Mouse (Mus musculus) MN1 (cell line): ENCODE measurements around the gene Chst8.
A peak's percentile ranks its signal among the peaks of the same experiment; 100 is the strongest.

ENCODE experiments used
- DNase-seq: peaks from one replicate; pipeline ENCODE4 v3.0.0-alpha.2; 2016; ENCODE audit warnings: low spot score

Chst8 gene

DNA sequence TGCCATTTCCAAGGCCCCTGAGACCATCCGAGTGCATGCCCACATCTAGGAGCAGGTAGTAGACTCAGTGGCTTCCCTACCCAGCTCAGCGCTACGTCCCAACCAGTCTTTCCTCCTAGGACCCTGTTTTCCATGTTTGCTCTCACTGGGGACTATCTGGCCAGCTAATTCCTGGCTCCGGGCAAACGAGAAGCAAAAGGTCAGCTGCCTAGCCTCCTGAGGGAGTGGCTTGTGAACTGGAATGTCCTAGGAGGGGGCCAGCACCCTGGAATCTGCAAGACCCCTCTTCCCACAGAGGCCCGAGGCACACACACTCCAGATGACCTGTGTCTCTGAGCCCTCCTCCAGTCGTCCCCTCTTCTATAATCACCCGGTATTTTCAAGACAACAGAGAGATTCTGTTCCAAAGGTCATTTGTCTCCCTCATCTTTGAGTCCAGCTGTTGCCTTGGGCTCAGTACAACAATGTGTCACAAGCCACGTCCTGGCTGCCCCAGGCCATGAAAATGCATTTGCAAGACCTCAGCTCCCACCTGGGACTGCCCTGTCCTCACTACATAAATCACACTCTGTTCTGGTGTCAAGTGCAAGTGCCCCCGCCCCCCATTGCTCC lies 60.3 kb downstream of the Chst8 start:
- DNase-seq: no peak

DNA sequence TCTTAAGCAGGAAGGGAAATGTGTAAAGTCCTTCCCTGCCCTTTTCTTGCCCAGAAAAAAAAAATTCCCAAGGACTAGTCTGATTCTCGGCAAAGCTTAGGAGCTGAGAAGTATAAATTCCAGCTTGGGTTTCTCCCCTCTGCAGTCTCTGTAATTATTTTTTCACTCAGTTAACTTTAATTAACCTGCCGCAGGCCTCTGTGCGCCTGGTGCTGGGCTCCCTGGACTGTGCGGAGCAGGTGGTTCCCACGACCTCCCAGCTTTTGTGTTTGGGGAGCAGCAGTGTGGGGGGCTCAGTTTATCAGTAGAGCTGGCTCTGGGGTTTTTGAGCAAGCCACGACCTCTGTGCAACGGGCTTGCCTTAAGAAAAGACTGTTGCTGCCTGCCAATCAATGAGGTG lies 62.2 kb downstream of the Chst8 start:
- no peak for DNase-seq

DNA sequence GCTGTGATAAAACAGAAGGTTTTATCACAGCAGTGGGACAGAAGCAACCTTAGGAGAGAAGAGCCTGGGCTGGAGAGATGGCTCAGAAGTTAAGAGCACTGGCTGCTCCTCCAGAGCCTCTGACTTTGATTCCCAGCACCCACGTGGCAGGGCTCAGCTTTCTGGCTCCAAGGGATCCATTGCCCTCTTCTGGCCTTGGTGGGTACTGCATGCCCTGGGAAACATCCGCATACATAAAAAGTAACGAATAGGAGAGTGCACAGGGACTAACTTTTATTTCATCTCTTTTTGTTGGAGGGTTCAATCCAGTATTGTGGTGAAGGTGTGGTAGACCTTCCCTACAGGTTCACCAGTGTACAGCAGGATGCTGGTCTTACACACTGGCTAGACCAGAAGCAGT lies 62.8 kb downstream of the Chst8 start:
- DNase-seq: no peak

DNA sequence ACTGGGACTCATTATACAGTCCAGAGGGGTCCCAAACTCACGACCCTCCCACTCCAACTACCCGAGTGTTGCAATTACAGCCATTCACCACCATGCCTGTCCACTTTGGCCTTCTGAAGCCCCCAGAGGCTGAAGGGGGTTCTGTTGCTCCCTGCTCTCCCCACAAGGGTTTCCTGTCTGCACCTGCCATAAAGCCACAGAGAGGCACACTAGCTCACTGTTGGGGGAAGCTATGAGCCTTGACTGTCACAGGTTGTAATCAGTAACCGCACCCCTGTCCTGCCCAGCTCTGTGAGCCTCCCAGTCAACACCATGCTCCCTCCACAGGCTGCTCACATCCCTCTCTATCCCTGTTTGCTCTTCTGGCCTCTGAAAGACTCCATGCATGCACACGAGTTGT lies 64.0 kb downstream of the Chst8 start:
- DNase-seq: no peak

DNA sequence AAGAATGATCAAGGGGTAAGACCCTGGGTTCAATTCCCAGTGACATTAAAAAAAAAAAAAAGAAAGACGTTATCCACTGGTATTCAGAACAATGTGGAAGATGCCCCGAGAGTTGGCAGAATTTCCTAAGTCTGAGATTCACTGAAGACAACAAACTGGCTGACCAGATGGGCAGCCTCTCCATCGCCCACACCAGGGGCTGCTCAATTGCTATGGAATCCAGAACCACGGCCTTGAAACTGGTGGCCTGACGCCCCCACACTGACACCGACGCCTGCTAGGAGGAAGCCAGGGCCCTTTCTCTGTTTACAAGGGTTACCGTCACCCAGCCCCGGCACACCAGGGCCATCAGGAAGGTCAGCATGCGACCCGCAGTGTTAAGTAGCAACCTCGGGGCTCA lies 64.8 kb downstream of the Chst8 start:
- DNase-seq: no peak

DNA sequence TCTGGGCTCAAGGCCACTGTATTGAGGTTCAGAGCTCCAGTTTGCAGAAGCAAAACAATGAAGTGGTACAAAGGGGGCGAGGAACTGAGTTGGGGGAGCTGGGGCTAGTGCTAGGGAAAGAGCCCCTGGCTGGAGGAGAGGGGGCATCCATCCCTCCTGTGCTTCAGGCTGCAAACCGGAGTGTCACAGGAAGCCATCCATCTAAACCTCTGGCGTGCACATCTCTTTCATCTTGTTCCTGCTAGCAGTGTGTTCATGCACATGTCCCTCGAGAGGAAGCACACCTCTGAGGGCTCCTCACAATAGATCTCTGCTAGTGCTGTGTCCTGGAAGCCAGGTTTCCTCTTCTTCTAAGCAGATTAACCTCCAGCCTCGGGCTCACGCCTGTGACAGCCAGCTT lies 65.9 kb downstream of the Chst8 start:
- DNase-seq: no peak

DNA sequence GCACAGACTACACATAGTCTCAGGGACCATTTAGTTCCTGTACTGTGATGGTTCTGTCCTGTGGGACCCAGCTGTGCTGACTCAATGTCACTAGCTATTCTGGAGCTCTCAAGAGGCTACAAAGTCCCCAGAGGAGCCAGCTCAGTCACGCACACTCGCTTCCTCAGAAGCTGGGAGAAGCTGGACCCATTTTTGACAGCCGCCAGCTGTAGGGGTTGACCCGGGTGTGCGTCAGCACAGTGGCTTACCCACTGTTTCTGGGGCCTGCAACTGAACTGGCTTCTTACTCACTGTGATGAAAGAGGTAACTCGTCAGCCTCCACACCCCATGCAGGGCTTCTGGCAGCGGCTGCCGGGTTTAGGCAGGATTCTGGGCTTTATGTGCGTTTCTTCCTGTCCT lies 66.3 kb downstream of the Chst8 start:
- no peak for DNase-seq

DNA sequence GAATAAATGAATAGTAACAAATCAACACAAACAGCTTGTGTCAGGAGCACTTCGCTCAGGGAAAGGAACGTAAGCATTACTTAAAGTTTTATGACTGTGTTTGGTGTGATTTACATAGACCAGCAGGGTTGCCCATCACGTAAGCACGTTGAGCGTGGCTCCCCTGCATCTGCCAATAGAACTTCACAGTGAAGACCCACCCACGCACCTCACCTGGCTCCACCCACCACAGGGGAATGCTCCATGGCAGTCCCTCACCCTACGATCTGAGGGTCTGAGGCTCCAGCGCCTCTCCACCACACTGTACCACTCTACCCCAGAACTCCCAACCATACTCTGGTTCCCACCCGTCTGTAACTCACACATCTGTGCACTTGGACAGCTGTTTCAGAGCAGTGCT lies 67.1 kb downstream of the Chst8 start:
- no peak for DNase-seq

DNA sequence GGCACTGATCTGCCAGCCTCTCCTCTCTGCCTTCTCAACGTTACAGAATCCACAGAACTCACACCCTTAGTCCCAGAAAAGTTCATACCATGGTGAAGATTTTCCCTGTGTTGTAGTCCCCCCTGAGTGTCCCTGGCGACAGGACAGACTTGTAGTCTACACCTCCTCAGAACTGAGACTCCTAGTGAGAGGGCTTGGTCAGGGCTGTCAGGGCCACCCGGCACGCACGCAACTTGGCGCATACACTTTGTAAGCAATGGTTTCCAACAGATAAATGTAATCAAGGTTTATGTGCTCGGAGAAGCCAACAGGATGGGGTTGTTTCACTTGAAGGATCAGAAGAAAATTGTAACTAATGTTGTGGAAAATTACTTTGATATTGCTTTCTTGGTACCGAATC lies 67.5 kb downstream of the Chst8 start:
- no peak for DNase-seq

DNA sequence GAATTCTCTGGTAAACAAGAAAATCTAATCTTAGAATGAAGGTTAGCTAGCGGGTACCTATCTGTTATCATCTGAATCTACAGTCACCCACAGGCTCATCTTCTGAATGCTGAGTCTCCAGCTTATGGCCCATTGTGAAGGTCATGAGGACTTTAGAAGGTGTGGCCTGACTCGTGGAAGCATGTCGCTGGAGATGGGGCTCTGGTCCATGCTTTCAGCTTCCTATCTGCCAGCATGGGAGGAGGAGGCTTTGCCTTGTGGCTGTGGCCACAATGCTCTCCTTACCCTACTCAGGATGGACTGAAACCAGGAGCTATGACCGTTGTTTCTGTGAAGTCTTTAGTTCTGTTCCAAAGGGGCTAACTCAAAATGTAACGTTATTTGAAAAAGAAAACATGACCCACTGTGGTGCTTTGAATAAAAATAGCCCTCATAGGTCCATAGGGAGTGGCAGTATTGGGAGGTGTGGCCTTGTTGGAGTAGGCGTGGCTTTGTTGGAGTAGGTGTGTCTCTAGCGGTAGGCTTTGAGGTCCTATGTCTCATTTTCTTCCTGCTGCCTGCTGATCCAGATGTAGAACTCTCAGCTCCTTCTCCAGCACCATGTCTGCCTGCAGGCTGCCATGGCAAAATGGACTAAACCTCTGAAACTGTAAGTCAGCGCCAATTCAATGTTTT lies 69.0 kb downstream of the Chst8 start:
- no peak for DNase-seq

DNA sequence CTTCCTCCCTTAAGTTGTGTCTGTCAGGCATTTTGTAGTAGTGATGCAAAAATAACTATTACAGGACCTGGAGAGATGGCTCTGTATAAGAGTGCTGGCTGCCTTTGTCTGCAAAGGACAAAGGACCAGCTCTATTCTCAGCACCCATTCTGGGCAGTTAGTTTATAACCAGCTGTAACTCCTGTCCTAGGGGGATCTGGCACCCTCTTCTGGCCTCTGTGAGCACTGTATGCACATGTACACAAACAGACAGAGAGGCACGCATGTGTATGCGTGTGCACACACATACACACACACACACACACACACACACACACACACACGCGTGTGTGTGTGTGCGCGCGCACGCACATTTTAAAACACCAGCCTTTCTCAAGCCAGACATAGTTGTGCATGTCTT lies 73.1 kb downstream of the Chst8 start:
- DNase-seq: no peak

DNA sequence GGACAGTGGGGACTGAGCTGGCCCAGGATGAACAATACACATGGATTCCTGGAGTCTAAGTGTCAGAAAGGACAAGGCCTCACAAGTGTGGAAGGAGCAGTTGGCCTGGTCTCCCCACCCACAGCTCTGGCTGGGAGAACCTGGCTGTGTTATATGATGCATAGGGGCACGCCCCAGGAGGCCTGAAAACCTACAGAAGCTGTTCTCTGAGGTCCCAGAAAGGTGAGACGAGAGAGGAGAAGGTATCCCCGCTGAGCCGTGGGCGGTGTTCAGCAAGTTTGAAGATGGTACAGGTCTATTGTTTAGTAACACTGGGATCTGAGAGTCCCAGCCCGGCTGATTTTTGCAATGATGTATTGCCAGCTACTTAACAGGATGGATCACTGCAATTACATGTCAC lies 75.3 kb downstream of the Chst8 start:
- no peak for DNase-seq

DNA sequence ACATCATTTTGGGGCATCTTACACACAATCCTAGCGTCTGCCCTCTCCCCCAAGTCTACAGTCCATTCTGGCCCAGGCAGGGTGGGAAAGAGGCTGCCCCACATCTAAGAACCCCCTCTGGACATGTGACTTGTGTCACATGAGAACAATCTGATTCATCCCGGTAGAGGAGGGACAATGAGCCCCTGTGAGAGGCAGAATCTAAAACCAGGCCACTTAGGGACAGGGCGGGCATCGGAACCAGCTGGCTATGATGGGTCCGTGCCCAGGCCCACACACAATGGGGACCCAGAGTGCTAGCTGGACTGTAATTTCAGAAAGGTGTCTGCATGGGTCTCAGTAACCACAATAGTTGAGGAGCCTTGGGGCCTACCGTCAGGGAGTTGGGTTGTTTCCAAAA lies 78.2 kb downstream of the Chst8 start:
- DNase-seq: no peak

DNA sequence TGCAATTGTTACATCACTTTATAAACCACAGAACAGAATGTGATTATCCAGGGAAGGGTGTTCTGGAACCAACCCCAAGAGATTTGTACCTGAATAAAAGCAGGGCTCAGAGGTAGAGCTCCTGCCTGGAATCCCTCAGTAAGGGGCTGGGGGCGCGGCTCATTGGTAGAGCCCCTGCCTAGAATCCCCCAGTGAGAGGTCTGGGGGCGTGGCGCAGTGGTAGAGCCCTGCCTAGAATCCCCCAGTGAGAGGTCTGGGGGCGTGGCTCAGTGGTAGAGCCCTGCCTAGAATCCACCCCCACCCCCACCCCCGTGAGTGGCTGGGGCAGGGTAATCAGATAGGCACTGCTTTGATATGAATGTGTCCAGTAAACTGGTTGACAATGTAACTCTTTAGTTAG lies 83.6 kb downstream of the Chst8 start:
- no peak for DNase-seq

DNA sequence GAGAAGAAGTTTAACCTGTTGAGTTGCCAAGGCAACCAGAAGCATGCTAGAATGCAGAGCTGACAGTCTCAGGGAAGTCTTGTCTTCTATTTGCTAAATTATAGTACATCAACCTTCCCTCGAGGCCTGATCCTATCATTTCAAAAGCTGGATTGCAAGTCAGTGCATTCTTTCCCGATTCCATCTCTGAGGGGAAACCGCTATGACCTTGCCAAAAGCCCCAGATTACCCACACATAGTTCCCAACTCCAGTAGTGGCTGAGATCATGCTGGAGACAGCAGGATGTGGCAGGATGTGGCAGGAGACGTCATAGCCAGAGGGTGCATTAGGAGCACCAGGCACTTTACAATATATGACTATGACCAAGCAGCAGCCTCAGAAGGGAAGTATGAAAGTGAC lies 87.3 kb downstream of the Chst8 start:
- no peak for DNase-seq

DNA sequence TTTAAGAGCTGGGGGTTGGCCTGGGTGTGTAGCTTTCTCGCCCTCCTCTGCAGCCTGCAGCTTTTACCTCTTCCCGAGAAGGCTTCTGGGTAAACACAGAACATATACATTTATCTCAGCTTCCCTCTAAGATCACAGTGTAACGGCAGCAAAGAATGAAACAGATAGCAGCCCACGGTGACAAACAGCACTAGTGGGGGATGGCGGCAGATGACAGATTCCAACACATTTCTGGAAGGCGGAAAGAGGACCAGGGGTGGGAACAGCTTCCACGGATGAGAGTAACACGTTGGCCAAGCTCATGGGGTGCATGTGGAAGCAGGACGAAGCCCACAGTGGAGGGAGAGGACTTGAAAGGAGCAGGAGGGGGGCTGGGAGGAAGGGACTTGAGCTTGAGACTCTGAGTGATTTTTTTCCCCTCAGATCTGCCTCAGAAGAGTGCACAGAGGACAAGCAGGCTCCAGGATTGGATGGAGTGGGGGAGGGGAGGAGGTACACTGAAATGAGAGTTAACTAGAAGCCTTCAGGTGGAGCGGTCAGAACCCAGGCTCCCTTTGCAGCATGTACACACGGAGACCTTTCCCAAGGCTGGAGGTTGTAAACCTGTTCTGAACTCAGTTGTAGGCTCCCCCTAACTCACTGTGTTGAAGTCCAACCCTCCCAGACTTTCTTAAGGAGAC lies 89.8 kb downstream of the Chst8 start:
- no peak for DNase-seq

DNA sequence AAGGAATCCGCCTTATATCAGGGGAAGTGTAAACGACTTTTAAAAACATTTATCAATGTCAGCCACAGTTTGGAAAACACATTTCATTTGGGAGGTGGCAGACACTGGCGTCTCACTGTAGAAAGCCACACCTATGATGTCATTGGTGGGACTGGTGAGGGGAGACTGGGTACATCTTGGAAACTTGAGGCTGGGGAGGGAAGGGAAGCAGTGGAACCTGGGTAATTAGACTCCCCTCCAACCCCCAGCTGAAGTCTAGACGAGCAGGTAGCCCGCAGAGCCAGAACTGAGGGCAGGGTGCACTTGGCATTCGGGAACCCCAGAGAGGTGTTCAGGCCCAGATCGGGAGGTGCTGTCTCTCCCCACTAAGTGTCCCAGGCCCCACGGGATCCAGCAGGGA lies 90.4 kb downstream of the Chst8 start:
- no peak for DNase-seq

DNA sequence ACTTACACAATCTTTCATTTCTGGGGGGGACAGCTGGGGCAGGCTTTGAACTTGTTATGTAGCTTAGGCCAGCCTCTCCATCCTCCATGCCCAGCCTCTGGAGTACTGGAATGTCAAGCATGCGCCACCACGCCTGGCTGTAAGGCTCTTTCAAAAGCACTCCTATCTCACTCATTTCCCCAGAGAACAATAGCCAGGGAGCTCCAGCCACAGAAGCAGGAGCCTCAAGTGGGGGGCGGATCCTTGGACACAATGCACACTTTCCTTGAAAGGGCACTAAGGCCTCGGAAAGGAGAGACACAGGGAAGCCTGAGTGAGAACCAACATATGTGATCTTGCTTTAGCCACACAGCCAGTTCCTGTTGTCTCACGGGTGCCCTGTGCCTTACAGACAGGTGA lies 90.9 kb downstream of the Chst8 start:
- no peak for DNase-seq

DNA sequence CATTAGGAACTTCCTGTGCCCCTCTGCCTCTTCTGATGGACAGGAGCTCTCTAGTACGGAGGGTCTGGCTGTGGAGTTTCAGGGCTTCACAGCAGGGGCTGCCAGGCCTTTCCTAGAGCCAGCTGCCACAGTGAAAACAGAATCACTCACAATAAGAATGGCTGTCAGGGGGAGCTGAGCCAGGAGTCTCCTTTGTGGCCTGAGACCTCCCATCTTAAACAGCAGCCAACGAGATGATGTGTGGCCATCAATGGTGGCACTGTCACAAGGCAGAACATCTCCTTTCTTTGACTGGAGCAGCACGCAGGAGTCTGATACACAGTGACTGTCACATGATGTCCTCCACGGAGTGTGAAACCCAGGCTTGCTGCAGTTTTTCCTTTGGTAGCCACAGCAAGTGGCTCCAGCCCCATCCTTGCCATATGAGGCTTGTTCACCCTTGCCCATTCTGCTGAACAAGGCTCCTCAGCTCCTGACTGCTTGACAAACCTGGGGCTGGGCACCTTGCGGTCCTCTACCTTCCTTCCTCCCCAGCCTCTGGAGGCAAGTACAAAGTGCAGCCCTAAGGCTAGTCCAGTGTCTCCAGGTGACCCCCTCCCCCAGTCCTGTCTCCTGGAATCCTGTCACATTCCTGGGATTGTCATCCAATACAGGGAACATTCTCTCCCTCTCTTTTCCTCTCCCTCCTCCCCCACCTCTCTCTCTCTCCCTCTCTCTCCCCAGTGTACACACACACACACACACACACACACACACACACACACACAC lies 91.4 kb downstream of the Chst8 start:
- DNase-seq: no peak

DNA sequence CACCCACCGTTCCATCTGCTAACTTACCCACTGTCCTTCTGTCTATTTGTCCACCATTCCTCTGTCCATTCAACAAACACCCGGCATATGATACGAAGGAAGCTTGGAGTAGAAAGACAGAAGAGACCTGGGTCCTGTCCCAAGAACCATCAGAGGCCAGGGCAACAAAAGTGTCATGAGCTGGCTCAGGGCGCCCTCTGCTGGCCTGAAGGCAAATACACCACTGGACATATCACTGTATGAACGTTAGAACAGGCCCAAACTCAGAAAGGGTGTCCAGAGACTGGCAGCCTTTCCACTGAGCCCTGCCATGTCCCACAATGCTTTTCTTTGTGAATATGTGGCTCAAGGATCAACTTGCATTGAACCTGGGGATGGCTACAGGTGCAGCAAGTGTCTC lies 92.9 kb downstream of the Chst8 start:
- DNase-seq: peak; percentile 42

DNA sequence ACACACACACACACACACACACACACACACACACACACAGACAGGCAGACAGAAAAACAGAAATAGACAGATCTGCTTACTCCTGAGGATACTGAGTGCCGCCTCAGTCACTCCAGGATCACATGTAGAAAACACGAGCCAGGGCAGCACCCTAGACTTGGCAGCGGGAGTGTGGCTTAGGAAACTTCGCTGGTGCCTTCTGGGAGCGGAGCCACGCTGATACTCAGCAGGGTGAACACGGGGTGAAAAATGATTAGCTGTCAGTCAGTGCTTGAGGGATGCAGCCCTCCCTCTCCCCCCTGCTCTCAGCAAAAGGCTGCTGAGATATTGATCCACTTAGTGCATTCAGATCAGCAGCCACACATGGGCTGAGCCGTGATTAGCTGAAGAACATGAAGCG lies 93.9 kb downstream of the Chst8 start:
- DNase-seq: no peak

DNA sequence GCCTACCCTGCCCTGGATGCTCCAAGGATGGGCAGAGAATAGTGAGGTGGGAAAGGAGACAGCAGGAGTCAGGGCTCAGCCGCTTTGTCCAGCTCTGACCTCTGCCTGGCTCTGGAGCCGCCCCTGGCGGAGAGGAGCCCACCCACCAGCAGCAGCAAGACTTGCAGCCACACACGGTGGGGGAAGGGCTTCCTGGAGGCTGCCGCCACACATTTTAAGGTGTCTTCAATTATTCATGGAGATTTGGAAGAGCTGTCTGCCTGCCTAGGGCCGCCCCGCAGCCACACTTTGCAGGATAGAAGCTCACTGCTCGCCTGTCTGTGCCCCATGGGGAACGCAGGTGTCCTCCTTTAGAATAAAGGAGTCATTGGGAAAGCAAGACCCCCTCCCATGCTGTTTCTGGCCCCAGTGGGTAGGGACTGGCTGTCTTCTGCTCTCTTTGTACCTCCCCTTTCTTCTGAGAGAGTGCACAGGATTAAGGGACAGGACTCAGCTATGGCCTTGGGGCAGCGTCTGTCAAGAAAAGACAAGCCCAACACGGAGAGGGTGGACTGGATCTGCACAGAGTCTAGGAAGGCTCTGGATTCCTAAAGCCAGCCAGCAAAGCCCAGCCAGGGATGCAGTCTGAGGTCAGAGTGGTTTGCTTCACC lies 95.2 kb downstream of the Chst8 start:
- no peak for DNase-seq
